Mouse (Mus musculus): ENCODE data around the gene Ltf. TPM values are rescaled to one million over a fixed set of nuclear protein-coding genes. Genes with fewer than 3 reads are reported as not detected.

Ltf gene
- polyA plus RNA-seq, 1 experiment = 7.6 TPM

DNA sequence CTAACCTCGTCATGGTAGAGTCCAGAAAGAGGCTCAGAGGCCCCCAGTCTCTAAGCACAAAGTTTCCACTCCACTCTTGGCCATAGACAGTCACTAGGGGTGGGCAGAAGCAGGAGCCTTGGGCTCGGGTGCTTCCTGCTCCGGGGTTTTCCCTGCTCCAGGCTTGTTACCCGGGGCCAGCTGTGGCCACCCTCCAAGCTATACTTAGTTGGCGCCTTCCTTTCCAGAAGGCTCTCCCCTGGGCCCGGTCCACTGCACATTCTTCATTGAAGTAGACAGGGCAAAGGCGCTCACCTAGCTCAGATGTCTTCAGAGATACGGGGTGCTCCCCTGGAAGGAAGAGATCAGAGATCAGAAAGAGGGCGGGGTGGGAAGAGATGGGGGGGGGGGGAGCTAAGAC, 7.5 kb upstream of the Ltf start:
- Histone ChIP-seq H3K36me3 (replicated peaks; ENCODE audit: low read length) (no peaks in the 10 kb centered on the region), H3K9me3 (no peaks in the 10 kb centered on the region; the same call in 1 of the 2 replicates), H3K27me3 (replicated peaks) (peaks cover 57% of the 10 kb centered on the region), H3K4me1 (peaks cover 17% of the 10 kb centered on the region), H3K4me3 (replicated peaks) (no peak overlapping the region)
- TF ChIP-seq GATA1 (IDR thresholded peaks at IDR 0.05; ENCODE audit: borderline replicate concordance, low read length) = no peak

DNA sequence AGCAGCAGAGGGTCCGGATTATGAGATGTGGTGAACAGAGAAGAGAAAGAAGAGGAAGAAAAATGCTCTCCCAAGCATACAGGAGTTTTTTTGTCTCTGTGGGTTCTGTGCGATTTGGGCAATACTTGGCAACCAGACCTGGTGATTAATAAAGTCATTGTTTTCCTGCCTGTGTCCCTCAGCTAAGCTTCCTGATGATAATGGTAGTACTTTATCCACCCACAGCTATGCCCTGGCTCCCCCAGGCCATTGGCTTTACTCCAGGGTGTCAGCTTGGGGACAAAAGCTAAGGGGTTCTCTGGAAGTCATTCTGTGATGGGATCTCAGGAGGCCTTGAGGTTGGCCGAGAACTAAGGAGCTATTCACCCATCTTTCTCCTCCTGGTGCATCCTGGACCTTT, 7.0 kb upstream of the Ltf start:
- TF ChIP-seq GATA1 (IDR thresholded peaks at IDR 0.05; ENCODE audit: borderline replicate concordance, low read length) (no peak), FLI1 (IDR thresholded peaks at IDR 0.05; ENCODE audit: low read length) (no peak)
- H3K36me3 ChIP-seq (replicated peaks; ENCODE audit: low read length) = no peaks in the 10 kb centered on the region

DNA sequence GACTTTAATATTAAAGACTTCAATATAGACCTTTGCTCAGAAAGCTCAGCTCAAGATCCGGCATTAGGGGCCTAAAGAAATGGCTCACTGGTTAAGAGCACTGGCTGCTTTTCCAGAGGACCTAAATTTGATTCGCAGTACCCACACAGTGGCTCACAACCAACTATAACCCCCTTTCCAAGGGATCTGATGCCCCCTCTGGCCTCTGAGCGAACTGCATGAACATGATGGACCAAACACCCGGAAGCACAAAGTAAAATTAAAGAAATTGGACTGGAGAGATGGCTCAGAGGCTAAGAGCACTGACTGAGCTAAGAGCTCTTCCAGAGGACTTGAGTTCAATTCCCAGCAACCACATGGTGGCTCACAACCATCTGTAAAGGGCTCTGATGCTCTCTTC, 3.4 kb upstream of the Ltf start:
- Histone ChIP-seq H3K36me3 (replicated peaks; ENCODE audit: low read length) (no peaks in the 10 kb centered on the region), H3K4me3 (replicated peaks) (no peak overlapping the region), H3K4me1 (peaks cover 25% of the 10 kb centered on the region), H3K27me3 (replicated peaks) (peaks cover 45% of the 10 kb centered on the region), H3K9me3 (no peaks in the 10 kb centered on the region; the same call in 1 of the 2 replicates)
- TF ChIP-seq FLI1 (IDR thresholded peaks at IDR 0.05; ENCODE audit: low read length) (no peak), GATA1 (IDR thresholded peaks at IDR 0.05; ENCODE audit: borderline replicate concordance, low read length) (no peak)

More for the DNA sequence above, 7.0 kb upstream of the Ltf start:
- Histone ChIP-seq H3K4me1 (peaks cover 17% of the 10 kb centered on the region), H3K9me3 (no peaks in the 10 kb centered on the region; the same call in 1 of the 2 replicates), H3K27me3 (replicated peaks) (peaks cover 53% of the 10 kb centered on the region), H3K4me3 (replicated peaks) (no peak overlapping the region)

DNA sequence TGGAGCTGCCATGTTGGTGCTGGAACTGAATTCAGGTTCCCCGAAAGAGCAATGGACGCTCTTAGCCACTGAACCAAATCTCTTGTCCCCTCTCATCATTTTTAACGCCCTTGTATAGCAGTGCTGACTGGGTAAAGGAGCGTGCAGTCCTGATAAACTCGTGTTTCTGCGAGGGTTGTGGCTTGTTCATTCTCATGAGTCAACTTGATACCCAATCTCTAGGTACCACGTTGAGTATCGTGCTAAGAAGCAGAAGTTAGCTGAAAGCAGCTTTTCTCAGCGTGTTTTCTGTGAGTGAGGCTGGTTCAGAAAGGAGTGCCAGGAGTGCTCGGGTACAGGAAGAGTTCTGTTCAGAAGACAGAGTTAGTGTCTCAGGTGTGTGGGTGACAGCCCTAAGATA, 7.7 kb downstream of the Ltf start:
- Histone ChIP-seq H3K27me3 (replicated peaks) (peaks cover 71% of the 10 kb centered on the region), H3K36me3 (replicated peaks; ENCODE audit: low read length) (no peaks in the 10 kb centered on the region), H3K4me3 (replicated peaks) (no peak overlapping the region), H3K4me1 (peaks cover 11% of the 10 kb centered on the region), H3K9me3 (peaks cover 15% of the 10 kb centered on the region)
- no peak for TF ChIP-seq FLI1 (IDR thresholded peaks at IDR 0.05; ENCODE audit: low read length)
- no peak for TF ChIP-seq GATA1 (IDR thresholded peaks at IDR 0.05; ENCODE audit: borderline replicate concordance, low read length)

DNA sequence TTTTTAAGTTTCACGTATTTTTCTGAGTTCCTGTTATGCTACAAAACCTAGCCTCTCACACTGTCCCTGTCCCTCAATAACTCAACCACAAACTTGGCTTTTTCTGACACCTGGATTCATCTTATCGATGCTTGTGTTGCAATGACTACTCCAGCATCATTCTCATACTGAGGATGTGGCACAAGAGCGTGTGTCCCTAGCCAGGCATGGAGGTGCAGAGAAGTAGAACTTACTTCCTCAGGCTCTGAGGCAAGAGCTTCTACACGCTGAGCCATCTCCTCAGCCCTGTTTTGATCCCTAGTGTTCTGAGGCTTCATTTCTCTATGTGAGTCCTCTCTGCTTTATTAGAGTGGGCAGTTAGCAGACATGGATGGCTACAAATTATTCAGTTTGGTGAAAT, 14.6 kb downstream of the Ltf start:
- Histone ChIP-seq H3K27me3 (replicated peaks) (peaks cover 40% of the 10 kb centered on the region), H3K9me3 (peaks cover 12% of the 10 kb centered on the region; the same call in 1 of the 2 replicates), H3K36me3 (replicated peaks; ENCODE audit: low read length) (no peaks in the 10 kb centered on the region), H3K4me3 (replicated peaks) (no peak overlapping the region), H3K4me1 (no peaks in the 10 kb centered on the region)
- no peak for TF ChIP-seq FLI1 (IDR thresholded peaks at IDR 0.05; ENCODE audit: low read length)
- no peak for TF ChIP-seq GATA1 (IDR thresholded peaks at IDR 0.05; ENCODE audit: borderline replicate concordance, low read length)

DNA sequence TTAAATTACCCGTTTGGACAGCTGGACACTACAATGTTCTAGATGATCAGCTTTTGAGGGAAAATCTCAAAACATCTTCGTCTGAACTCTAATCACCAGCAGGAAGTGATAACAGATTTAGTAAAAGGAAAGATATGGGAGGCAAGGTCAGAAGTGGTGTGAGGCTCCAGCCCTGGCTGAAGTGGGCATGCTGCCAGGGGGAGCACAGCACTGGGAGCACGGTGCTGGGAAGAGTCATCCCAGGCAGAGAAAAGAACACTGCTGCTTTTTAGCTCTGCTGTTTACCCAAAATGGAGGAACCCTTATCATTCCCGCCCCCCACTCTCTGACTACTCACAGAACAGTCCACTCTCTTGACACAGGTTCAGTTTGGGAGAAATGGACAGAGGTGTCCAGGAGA, 20.9 kb downstream of the Ltf start:
- Histone ChIP-seq H3K4me3 (replicated peaks) (no peak overlapping the region), H3K9me3 (peaks cover 11% of the 10 kb centered on the region; the same call in 1 of the 2 replicates), H3K36me3 (replicated peaks; ENCODE audit: low read length) (no peaks in the 10 kb centered on the region), H3K4me1 (peaks cover 8% of the 10 kb centered on the region), H3K27me3 (replicated peaks) (peaks cover 67% of the 10 kb centered on the region)
- TF ChIP-seq FLI1 (IDR thresholded peaks at IDR 0.05; ENCODE audit: low read length) (no peak), GATA1 (IDR thresholded peaks at IDR 0.05; ENCODE audit: borderline replicate concordance, low read length) (no peak)

DNA sequence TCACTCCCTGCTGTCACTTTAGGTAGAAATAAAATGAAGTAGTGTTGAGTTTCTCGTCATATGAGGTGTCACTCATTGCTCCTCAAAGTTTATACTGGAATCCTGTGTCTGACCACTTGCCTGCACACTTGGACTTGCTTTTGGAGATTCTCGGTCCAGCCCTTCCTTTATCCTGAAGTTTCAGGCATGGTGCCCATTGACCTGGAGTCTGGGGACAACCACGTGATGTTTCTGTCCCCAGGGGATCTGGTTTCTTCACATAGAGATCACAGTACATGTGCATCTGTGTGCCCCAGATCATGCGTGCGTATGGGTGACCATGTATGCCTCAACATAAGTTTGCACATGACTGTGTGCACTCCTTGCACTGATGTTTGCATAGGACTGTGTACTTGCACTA, 23.2 kb downstream of the Ltf start:
- TF ChIP-seq GATA1 (IDR thresholded peaks at IDR 0.05; ENCODE audit: borderline replicate concordance, low read length) (no peak), FLI1 (IDR thresholded peaks at IDR 0.05; ENCODE audit: low read length) (no peak)
- Histone ChIP-seq H3K36me3 (replicated peaks; ENCODE audit: low read length) (no peaks in the 10 kb centered on the region), H3K9me3 (peaks cover 11% of the 10 kb centered on the region; the same call in 1 of the 2 replicates), H3K27me3 (replicated peaks) (peaks cover 55% of the 10 kb centered on the region), H3K4me1 (peaks cover 26% of the 10 kb centered on the region), H3K4me3 (replicated peaks) (no peak overlapping the region)

DNA sequence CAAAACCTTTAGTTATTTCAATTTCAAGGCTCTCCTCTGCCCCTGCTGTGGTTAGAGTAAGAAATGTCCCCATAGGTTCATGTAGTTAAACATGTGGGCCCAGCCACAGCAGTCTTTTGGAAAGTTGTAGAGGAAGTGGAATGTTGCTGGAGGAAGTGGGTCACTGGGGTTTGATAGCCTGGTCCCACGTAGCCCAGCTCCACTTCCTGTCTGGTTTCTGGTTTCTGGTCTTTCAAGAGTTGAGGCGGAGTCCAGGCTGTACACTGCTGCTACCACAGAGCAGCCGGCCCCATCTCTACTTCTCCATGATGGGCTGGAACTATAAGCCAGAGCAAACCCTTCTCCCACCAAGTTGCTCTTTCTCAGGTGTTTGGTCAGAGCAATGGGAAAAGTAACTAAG, 27.2 kb downstream of the Ltf start:
- peaks cover 53% of the 10 kb centered on the region for H3K4me1 ChIP-seq
- TF ChIP-seq GATA1 (IDR thresholded peaks at IDR 0.05; ENCODE audit: borderline replicate concordance, low read length) (no peak), FLI1 (IDR thresholded peaks at IDR 0.05; ENCODE audit: low read length) (peak; percentile 88)
- peaks cover 7% of the 10 kb centered on the region; the same call in 1 of the 2 replicates for H3K9me3 ChIP-seq
- H3K36me3 ChIP-seq (replicated peaks; ENCODE audit: low read length) = no peaks in the 10 kb centered on the region
- H3K4me3 ChIP-seq (replicated peaks) = no peak overlapping the region
- peaks cover 53% of the 10 kb centered on the region for H3K27me3 ChIP-seq (replicated peaks)

DNA sequence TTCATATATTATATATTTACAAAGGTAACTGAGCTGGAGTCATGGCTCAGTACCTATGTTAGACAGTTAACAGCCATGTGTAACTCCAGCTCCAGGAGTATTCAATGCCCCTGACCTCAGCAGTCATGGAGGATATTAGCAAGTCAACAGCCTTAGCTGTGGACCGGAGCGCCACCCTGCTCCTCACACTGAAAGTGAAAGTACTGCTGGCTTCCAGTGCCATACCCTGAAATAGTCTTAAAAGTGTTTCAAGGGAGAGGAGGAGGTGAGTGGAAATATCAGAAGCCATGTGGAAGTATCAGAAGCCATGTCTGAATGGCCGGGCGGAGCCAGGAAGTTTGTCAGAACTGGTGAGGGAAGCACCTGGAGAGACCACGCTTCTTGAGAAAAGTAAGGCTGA, 28.2 kb downstream of the Ltf start:
- no peak for TF ChIP-seq GATA1 (IDR thresholded peaks at IDR 0.05; ENCODE audit: borderline replicate concordance, low read length)
- no peak for TF ChIP-seq FLI1 (IDR thresholded peaks at IDR 0.05; ENCODE audit: low read length)
- no peaks in the 10 kb centered on the region for H3K36me3 ChIP-seq (replicated peaks; ENCODE audit: low read length)
- H3K4me3 ChIP-seq (replicated peaks) = no peak overlapping the region
- peaks cover 7% of the 10 kb centered on the region; the same call in 1 of the 2 replicates for H3K9me3 ChIP-seq
- H3K4me1 ChIP-seq = peaks cover 58% of the 10 kb centered on the region
- H3K27me3 ChIP-seq (replicated peaks) = peaks cover 51% of the 10 kb centered on the region

DNA sequence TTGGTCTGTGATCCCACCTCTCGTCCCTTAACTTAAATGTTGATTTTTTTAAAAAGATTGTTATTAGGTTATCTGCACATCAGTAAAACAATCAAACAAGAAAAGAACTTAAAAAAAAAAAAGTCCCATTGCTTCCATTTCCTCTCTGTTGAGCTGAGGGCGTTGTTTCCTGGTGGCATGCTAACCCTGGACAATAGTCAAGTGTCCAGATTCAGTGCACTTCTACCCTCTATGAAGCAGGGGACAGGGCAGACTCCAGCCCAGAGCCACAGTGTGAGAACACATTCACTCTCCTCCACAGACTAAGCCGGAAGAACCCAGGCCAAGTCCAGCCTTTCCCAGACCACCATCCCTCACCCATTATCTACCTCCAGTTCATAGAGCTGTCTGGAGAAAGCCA, 29.4 kb downstream of the Ltf start:
- peaks cover 60% of the 10 kb centered on the region for H3K4me1 ChIP-seq
- TF ChIP-seq GATA1 (IDR thresholded peaks at IDR 0.05; ENCODE audit: borderline replicate concordance, low read length) (no peak), FLI1 (IDR thresholded peaks at IDR 0.05; ENCODE audit: low read length) (no peak)

DNA sequence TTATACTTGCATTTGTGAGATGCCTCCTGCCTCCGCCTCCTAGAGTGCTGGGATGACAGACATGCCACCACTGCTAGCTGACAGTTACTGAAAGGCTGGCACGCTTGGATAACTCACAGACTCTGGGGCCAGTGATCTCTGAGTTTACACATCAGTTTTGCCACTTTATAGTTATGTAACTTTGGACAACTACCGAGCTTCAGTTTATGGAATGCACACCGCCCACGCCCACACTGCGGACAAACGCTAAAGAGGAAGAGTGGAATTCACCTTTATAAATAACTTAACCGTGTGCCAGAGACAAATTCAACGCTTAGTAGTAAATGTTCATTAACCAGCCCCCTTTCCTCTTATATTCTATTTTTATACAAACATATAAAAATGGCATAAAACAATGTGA, 35.9 kb downstream of the Ltf start:
- Histone ChIP-seq H3K36me3 (replicated peaks; ENCODE audit: low read length) (peaks cover 4% of the 10 kb centered on the region), H3K9me3 (peaks cover 4% of the 10 kb centered on the region; the same call in 1 of the 2 replicates), H3K4me3 (replicated peaks) (peak overlapping the region; percentile 48), H3K4me1 (peaks cover 64% of the 10 kb centered on the region), H3K27me3 (replicated peaks) (peaks cover 48% of the 10 kb centered on the region)
- TF ChIP-seq GATA1 (IDR thresholded peaks at IDR 0.05; ENCODE audit: borderline replicate concordance, low read length) (no peak), FLI1 (IDR thresholded peaks at IDR 0.05; ENCODE audit: low read length) (no peak)

More for the DNA sequence above, 29.4 kb downstream of the Ltf start:
- Histone ChIP-seq H3K27me3 (replicated peaks) (peaks cover 52% of the 10 kb centered on the region), H3K9me3 (peaks cover 7% of the 10 kb centered on the region; the same call in 1 of the 2 replicates), H3K36me3 (replicated peaks; ENCODE audit: low read length) (no peaks in the 10 kb centered on the region), H3K4me3 (replicated peaks) (no peak overlapping the region)

Data from megakaryocyte, embryonic 14.5 days (primary cell).